Comparison of ENCODE assay signal across 40 mouse cellular contexts in genomic region chr8:122648192-122648970, GRCm38 (mm10). TPM values are rescaled to one million over a fixed set of nuclear protein-coding genes. Genes with fewer than 3 reads are reported as not detected.
DNase-seq lines count a peak whose midpoint lies in the region; ATAC-seq and TF ChIP-seq lines count a peak whose summit lies in the region.
"Had no signal": no experiment of that assay in that cellular context is flagged by ENCODE, and none has a peak within 500 bp of the region (broad histone marks: within the 10 kb centered on the region; RNA-seq: fewer than 3 reads in every experiment).

No protein-coding gene starts in this region.

- no peak overlapping the region for H3K4me2 ChIP-seq in heart, embryonic 12.5 days
- no peak overlapping the region for H3K4me2 ChIP-seq in neural tube, embryonic 15.5 days
- H3K4me2 ChIP-seq in embryonic facial prominence, embryonic 12.5 days (replicated peaks), result no peak overlapping the region
- no peak overlapping the region for H3K4me2 ChIP-seq in myocyte (ENCODE audit: low read depth)
- H3K4me2 ChIP-seq: heart, embryonic 15.5 days; limb, embryonic 15.5 days; liver, embryonic 13.5 days; midbrain, embryonic 12.5 days had no signal

- no peak overlapping the region for H3K4me3 ChIP-seq in heart, embryonic 12.5 days
- H3K4me3 ChIP-seq in neural tube, embryonic 15.5 days (replicated peaks), result no peak overlapping the region
- no peak overlapping the region for H3K4me3 ChIP-seq in embryonic facial prominence, embryonic 12.5 days
- no peak overlapping the region for H3K4me3 ChIP-seq in myocyte
- H3K4me3 ChIP-seq: heart, embryonic 15.5 days; layer of hippocampus, adult 2 months; limb, embryonic 15.5 days; liver, embryonic 13.5 days; megakaryocyte, embryonic 14.5 days; midbrain, embryonic 12.5 days had no signal

- DNase-seq in heart, adult 11 months, result peak; percentile 95
- peak; percentile 44 for DNase-seq in neural tube, embryonic 10.5 days (ENCODE audit: extremely low spot score, low spot score)
- DNase-seq in gastrocnemius, postnatal 4 days (ENCODE audit: low spot score in 2 of 2), result no peak
- DNase-seq: B cell, adult 2 months; cerebellum, adult 2 months; cerebellum, postnatal 14 days; gastrocnemius, postnatal 10 days; heart, postnatal 36 days; kidney, adult 2 months; kidney, postnatal 36 days; liver, embryonic 13.5 days; lung, adult 18-20 months; lung, postnatal 4 days; retina, postnatal 1 day; right cerebral cortex, postnatal 14 days; thymus, postnatal 14 days had no signal

- peaks cover 6% of the 10 kb centered on the region; the same call in 1 of the 2 replicates for H3K27me3 ChIP-seq in heart, embryonic 12.5 days (replicated peaks)
- no peaks in the 10 kb centered on the region for H3K27me3 ChIP-seq in neural tube, embryonic 15.5 days (replicated peaks)
- H3K27me3 ChIP-seq in embryonic facial prominence, embryonic 12.5 days, result no peaks in the 10 kb centered on the region
- no peaks in the 10 kb centered on the region for H3K27me3 ChIP-seq in myocyte (ENCODE audit: control insufficient read depth, insufficient read depth, insufficient read length)
- H3K27me3 ChIP-seq: liver, embryonic 13.5 days; megakaryocyte, embryonic 14.5 days had no signal

- H3K27ac ChIP-seq in heart, embryonic 12.5 days (ENCODE audit: poor library complexity, severe bottlenecking), result no peak overlapping the region
- no peak overlapping the region for H3K27ac ChIP-seq in neural tube, embryonic 15.5 days (replicated peaks)
- H3K27ac ChIP-seq in embryonic facial prominence, embryonic 12.5 days, result no peak overlapping the region
- H3K27ac ChIP-seq: heart, embryonic 15.5 days; layer of hippocampus, adult 2 months; limb, embryonic 15.5 days; liver, embryonic 13.5 days; midbrain, embryonic 12.5 days had no signal

- H3K36me3 ChIP-seq in heart, embryonic 12.5 days, result peaks cover 11% of the 10 kb centered on the region; the same call in 1 of the 2 replicates
- H3K36me3 ChIP-seq in neural tube, embryonic 15.5 days, result peaks cover 47% of the 10 kb centered on the region
- H3K36me3 ChIP-seq in embryonic facial prominence, embryonic 12.5 days, result no peaks in the 10 kb centered on the region
- H3K36me3 ChIP-seq in myocyte (ENCODE audit: control insufficient read depth, insufficient read depth), result no peaks in the 10 kb centered on the region
- H3K36me3 ChIP-seq: heart, embryonic 15.5 days had no signal

- ATAC-seq in heart, embryonic 12.5 days (ENCODE audit: insufficient number of reproducible peaks, low FRiP score), result no peak
- ATAC-seq in neural tube, embryonic 15.5 days (ENCODE audit: low FRiP score), result no peak
- no peak for ATAC-seq in embryonic facial prominence, embryonic 12.5 days (ENCODE audit: insufficient number of reproducible peaks, insufficient read depth, low FRiP score, low TSS enrichment)
- ATAC-seq: forebrain, embryonic 16.5 days; hindbrain, embryonic 16.5 days; lung, postnatal 0 days had no signal

- 85% methylated on average over 15 of the region's 15 CpGs for WGBS in heart, embryonic 12.5 days
- 83% methylated on average over 15 of the region's 15 CpGs for WGBS in neural tube, embryonic 15.5 days
- WGBS in embryonic facial prominence, embryonic 12.5 days, result 36% methylated on average over 15 of the region's 15 CpGs

- H3K4me1 ChIP-seq in heart, embryonic 12.5 days (replicated peaks), result peaks cover 44% of the 10 kb centered on the region
- peaks cover 21% of the 10 kb centered on the region for H3K4me1 ChIP-seq in neural tube, embryonic 15.5 days
- H3K4me1 ChIP-seq in embryonic facial prominence, embryonic 12.5 days, result peaks cover 21% of the 10 kb centered on the region
- H3K4me1 ChIP-seq: liver, embryonic 13.5 days had no signal

- H3K9me3 ChIP-seq in heart, embryonic 12.5 days (replicated peaks), result no peaks in the 10 kb centered on the region
- no peaks in the 10 kb centered on the region for H3K9me3 ChIP-seq in neural tube, embryonic 15.5 days (replicated peaks)
- H3K9me3 ChIP-seq in embryonic facial prominence, embryonic 12.5 days, result no peaks in the 10 kb centered on the region
- H3K9me3 ChIP-seq: heart, embryonic 15.5 days; limb, embryonic 15.5 days; liver, embryonic 13.5 days; megakaryocyte, embryonic 14.5 days; midbrain, embryonic 12.5 days had no signal

- H3K79me2 ChIP-seq in myocyte (ENCODE audit: control insufficient read depth, insufficient read depth), result no peaks in the 10 kb centered on the region

- no peak for TF ChIP-seq POLR2A in myocyte (IDR thresholded peaks at IDR 0.05; ENCODE audit: insufficient read length, low read depth)

- H3ac ChIP-seq in myocyte (ENCODE audit: control insufficient read depth, insufficient read length), result no peak overlapping the region

- H3K9ac ChIP-seq in heart, embryonic 12.5 days, result no peak overlapping the region
- no peak overlapping the region for H3K9ac ChIP-seq in neural tube, embryonic 15.5 days (replicated peaks)
- peak overlapping the region; percentile 12; the same call in 1 of the 2 replicates for H3K9ac ChIP-seq in embryonic facial prominence, embryonic 12.5 days
- H3K9ac ChIP-seq: heart, embryonic 15.5 days; limb, embryonic 15.5 days; liver, embryonic 13.5 days; midbrain, embryonic 12.5 days had no signal

TF ChIP-seq in myocyte, 11 proteins besides CTCF, POLR2A, EP300 and RAD21:
- TF ChIP-seq REST (IDR thresholded peaks at IDR 0.05; ENCODE audit: insufficient read depth, insufficient read length) (no peak), MYOD1 (IDR thresholded peaks at IDR 0.05; ENCODE audit: control insufficient read depth in 1 of 3, insufficient read length in 2 of 3, low read depth in 2 of 3) (peak; percentile 19 to 82 (median 52)), MYOG (IDR thresholded peaks at IDR 0.05; ENCODE audit: control insufficient read depth in 1 of 3, insufficient read depth in 1 of 3, insufficient read length in 2 of 3, low read depth in 2 of 3) (peak in 2 of 3 experiments; percentile 54 to 87)

RNA-seq across cellular contexts. Expression of gene Pabpn1l, which starts 25.8 kb away (rescaled TPM):
- polyA plus RNA-seq in heart, embryonic 12.5 days (2016; fragmentation: Nextera tagmentation; extraction: Ambion mirVana), result not detected in 2 replicates
- polyA plus RNA-seq in neural tube, embryonic 15.5 days (2015; fragmentation: Nextera tagmentation; extraction: Ambion mirVana), result 0.14 TPM in 1 of 2 replicates, not detected in the other
- not detected in 2 replicates for polyA plus RNA-seq in embryonic facial prominence, embryonic 12.5 days (2016; fragmentation: Nextera tagmentation; extraction: Ambion mirVana)
- 0.55 TPM for polyA plus RNA-seq in myocyte (2012; fragmentation: generic; extraction: Trizol)
- not detected for total RNA-seq in gastrocnemius, postnatal 4 days (2021)
- total RNA-seq: adrenal gland, adult 18-20 months; adrenal gland, postnatal 4 days; gastrocnemius, postnatal 10 days; heart, postnatal 36 days; layer of hippocampus, postnatal 14 days; left cerebral cortex, adult 8-10 months; left cerebral cortex, postnatal 36 days; midbrain, postnatal 0 days had no signal
- polyA plus RNA-seq: cerebellum, adult 2 months; cortical plate, adult 2 months; forebrain, embryonic 16.5 days; heart, embryonic 15.5 days; hindbrain, embryonic 16.5 days; intestine, embryonic 14.5 days; limb, embryonic 15.5 days; liver, embryonic 13.5 days; lung, postnatal 0 days; midbrain, embryonic 12.5 days; midbrain, postnatal 0 days; neural tube, embryonic 14.5 days; small intestine, adult 2 months; stomach, embryonic 14.5 days; urinary bladder, adult 2 months had no signal

RNA-seq across cellular contexts. Expression of gene Trappc2l, which starts 36.9 kb away (rescaled TPM):
- polyA plus RNA-seq in heart, embryonic 12.5 days (2016; fragmentation: Nextera tagmentation; extraction: Ambion mirVana), result 45.1 and 45.8 TPM in 2 replicates
- polyA plus RNA-seq in neural tube, embryonic 15.5 days (2015; fragmentation: Nextera tagmentation; extraction: Ambion mirVana), result 103 and 113 TPM in 2 replicates
- polyA plus RNA-seq in embryonic facial prominence, embryonic 12.5 days (2016; fragmentation: Nextera tagmentation; extraction: Ambion mirVana), result 46.3 and 56.3 TPM in 2 replicates
- polyA plus RNA-seq in myocyte (2012; fragmentation: generic; extraction: Trizol), result 95.7 TPM
- total RNA-seq in gastrocnemius, postnatal 4 days (2021), result 10 to 100 TPM; 45.6 to 49.6 TPM

RNA-seq across cellular contexts. Expression of gene Galns, which starts 37.1 kb away (rescaled TPM):
- 12.7 and 13.5 TPM in 2 replicates for polyA plus RNA-seq in heart, embryonic 12.5 days (2016; fragmentation: Nextera tagmentation; extraction: Ambion mirVana)
- polyA plus RNA-seq in neural tube, embryonic 15.5 days (2015; fragmentation: Nextera tagmentation; extraction: Ambion mirVana), result 6.7 and 9.5 TPM in 2 replicates
- polyA plus RNA-seq in embryonic facial prominence, embryonic 12.5 days (2016; fragmentation: Nextera tagmentation; extraction: Ambion mirVana), result 7.1 and 7.4 TPM in 2 replicates
- polyA plus RNA-seq in myocyte (2012; fragmentation: generic; extraction: Trizol), result 17.6 TPM
- 10 to 100 TPM in 1 of 2 experiments, 1 to 10 TPM in 1; 9.7 to 10.3 TPM for total RNA-seq in gastrocnemius, postnatal 4 days (2021)

RNA-seq across cellular contexts. Expression of gene Cbfa2t3, which starts 50.5 kb away (rescaled TPM):
- 6.2 TPM in 2 replicates for polyA plus RNA-seq in heart, embryonic 12.5 days (2016; fragmentation: Nextera tagmentation; extraction: Ambion mirVana)
- polyA plus RNA-seq in neural tube, embryonic 15.5 days (2015; fragmentation: Nextera tagmentation; extraction: Ambion mirVana), result 14.4 and 16.8 TPM in 2 replicates
- polyA plus RNA-seq in embryonic facial prominence, embryonic 12.5 days (2016; fragmentation: Nextera tagmentation; extraction: Ambion mirVana), result 3.9 and 4.4 TPM in 2 replicates
- 29.5 TPM for polyA plus RNA-seq in myocyte (2012; fragmentation: generic; extraction: Trizol)
- 10 to 100 TPM; 18.9 TPM for total RNA-seq in gastrocnemius, postnatal 4 days (2021)

Comparison
In these comparisons a context has a peak if more than half of its experiments do, and no peak if none do; other contexts are left out.
1. DNase-seq: peak in heart, adult 11 months (single experiment) and neural tube, embryonic 10.5 days (single experiment); none in gastrocnemius, postnatal 4 days (0 of 2).